Mouse (Mus musculus): ENCODE measurements around the gene Smok3a.
"Not testable (repeated sequence)": the region's sequence is repeated elsewhere in the genome, so short reads cannot be mapped to it uniquely, and the experiment has no call there.

The Smok3a gene

DNA sequence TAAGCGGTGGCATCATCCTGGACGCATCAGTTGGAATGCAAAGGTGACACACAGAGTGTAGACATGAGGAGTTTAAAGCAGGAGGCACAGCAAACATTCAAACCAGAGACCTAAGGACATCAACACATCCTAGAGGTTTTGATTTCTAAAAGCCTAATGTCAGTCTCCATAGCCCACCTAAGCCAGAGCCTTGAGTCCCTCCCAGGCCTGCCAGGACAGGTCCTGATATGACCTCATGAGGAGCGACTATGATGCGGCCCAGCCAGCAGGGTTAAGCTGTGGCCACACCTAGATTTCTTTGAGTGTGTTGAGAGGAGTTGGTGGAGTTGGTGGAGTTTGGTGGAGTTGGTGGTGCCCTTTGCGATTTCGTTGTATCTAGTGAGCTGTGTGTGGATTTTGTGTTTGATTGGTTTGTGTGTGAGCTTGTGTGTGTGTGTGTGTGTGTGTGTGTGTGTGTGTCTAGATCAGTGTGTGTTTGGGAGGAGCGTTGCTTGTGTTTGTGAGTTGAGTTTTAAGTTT lies at the start of gene Smok3a, which contains the start of gene Smok3b:
TSS of gene Smok3a (plus strand) at position 301 of the 519 bp plus-strand sequence.
TSS of gene Smok3b (plus strand) at position 469 of the 519 bp plus-strand sequence.
- not testable (repeated sequence) for H3K9me3 ChIP-seq (ENCODE audit: low read length); H3K4me3 ChIP-seq (replicated peaks; ENCODE audit: low read length); H3K27me3 ChIP-seq (ENCODE audit: insufficient read depth, low read length); H3K36me3 ChIP-seq (ENCODE audit: insufficient read depth, low read length); H3K4me1 ChIP-seq (replicated peaks; ENCODE audit: low read depth, low read length)

DNA sequence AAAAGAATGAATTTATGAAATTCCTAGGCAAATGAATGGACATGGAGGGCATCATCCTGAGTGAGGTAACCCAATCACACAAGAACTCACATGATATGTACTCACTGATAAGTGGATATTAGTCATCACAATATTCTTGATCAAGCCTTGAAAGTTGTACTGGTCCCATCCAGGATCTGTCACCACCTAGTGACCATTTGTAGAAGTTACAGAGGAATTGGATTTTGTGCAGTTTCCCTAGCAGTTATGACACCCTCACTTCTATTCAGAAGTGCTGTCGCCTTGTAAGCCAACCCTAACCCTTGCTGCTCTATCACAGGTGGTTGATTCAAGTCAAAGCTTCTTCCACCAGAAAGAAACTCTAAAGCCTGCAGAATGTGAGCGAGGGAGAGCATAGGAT lies 47.9 kb upstream of the Smok3a start:
- H3K27me3 ChIP-seq (ENCODE audit: insufficient read depth, low read length): 0 out of 2 replicates have a peak, but pooled peaks cover 2% of the 10 kb centered on the region
- H3K4me3 ChIP-seq (replicated peaks; ENCODE audit: low read length): no peak overlapping the region
- H3K36me3 ChIP-seq (ENCODE audit: insufficient read depth, low read length): no peaks in the 10 kb centered on the region
- no peak for TF ChIP-seq POU5F1 (IDR thresholded peaks at IDR 0.05; ENCODE audit: borderline replicate concordance, low read length)
- TF ChIP-seq CTCF (conservative IDR thresholded peaks at IDR 0.05; ENCODE audit: low read length): peak; percentile 48
- no peaks in the 10 kb centered on the region for H3K4me1 ChIP-seq (replicated peaks; ENCODE audit: low read depth, low read length)
- no peaks in the 10 kb centered on the region for H3K9me3 ChIP-seq (ENCODE audit: low read length)

DNA sequence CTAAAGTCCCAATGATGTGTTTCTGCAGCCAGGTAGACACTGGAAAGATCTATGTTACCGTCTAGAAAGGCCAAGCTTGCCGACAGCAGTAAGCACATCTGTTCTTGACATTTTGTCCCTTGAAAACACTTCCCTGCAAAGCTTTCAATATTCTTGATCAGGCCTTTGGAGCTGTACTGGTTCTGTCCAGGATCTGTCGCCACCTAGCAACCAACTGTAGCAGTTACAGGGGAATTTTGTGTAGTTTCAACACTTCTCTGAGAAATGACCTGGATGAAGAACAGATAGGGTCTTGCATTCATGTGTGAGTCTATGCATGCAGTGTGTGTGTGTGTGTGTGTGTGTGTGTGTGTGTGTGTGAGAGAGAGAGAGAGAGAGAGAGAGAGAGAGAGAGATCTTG lies 47.3 kb upstream of the Smok3a start:
- Histone ChIP-seq H3K4me1 (replicated peaks; ENCODE audit: low read depth, low read length) (no peaks in the 10 kb centered on the region), H3K36me3 (ENCODE audit: insufficient read depth, low read length) (no peaks in the 10 kb centered on the region), H3K27me3 (ENCODE audit: insufficient read depth, low read length) (0 out of 2 replicates have a peak, but pooled peaks cover 2% of the 10 kb centered on the region), H3K9me3 (ENCODE audit: low read length) (no peaks in the 10 kb centered on the region), H3K4me3 (replicated peaks; ENCODE audit: low read length) (no peak overlapping the region)
- TF ChIP-seq CTCF (conservative IDR thresholded peaks at IDR 0.05; ENCODE audit: low read length) (peak; percentile 55), NANOG (IDR thresholded peaks at IDR 0.05; ENCODE audit: borderline replicate concordance, low read length) (no peak)

DNA sequence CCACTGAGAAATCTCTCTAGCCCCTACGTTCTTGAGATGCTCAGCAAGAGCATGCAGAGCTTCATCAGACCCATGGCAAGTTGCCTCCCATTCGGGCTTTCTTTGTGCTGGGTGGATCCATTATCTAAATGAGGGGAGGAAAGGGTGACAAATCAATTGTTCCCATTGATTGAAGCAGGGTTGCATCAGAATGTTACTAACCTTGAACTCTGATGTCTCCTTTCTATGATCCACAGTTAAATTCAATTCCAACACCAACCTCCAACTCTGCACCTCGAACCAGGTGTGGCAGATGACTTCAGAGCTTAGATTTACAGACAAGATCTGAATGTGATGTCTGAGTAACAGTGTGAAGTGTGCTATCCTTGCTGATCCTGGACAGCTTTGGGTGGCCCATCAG lies 46.3 kb upstream of the Smok3a start:
- Histone ChIP-seq H3K27me3 (ENCODE audit: insufficient read depth, low read length) (0 out of 2 replicates have a peak, but pooled peaks cover 2% of the 10 kb centered on the region), H3K36me3 (ENCODE audit: insufficient read depth, low read length) (no peaks in the 10 kb centered on the region), H3K9me3 (ENCODE audit: low read length) (no peaks in the 10 kb centered on the region), H3K4me1 (replicated peaks; ENCODE audit: low read depth, low read length) (no peaks in the 10 kb centered on the region), H3K4me3 (replicated peaks; ENCODE audit: low read length) (no peak overlapping the region)
- TF ChIP-seq NANOG (IDR thresholded peaks at IDR 0.05; ENCODE audit: borderline replicate concordance, low read length) (no peak), CTCF (conservative IDR thresholded peaks at IDR 0.05; ENCODE audit: low read length) (no peak), POU5F1 (IDR thresholded peaks at IDR 0.05; ENCODE audit: borderline replicate concordance, low read length) (no peak)

DNA sequence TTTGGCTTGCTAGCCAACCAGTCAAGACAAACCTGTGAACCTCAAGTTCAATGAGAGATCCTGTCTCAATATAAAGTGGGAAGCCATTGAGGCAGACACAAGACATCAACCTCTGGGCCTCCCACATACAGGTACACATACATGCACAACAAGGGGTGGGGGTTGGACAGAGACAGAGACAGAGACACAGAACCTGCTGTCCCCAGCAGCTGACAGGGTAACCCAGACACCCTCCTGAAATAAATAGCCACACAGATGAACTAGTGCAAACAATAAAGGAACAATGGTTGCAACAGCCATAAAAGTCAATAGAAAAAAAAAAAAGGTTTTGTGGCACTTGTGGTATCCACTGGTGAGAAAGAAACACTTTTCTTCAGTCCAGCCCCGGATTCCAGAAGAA lies 45.6 kb upstream of the Smok3a start:
- Histone ChIP-seq H3K36me3 (ENCODE audit: insufficient read depth, low read length) (no peaks in the 10 kb centered on the region), H3K27me3 (ENCODE audit: insufficient read depth, low read length) (0 out of 2 replicates have a peak, but pooled peaks cover 2% of the 10 kb centered on the region), H3K4me1 (replicated peaks; ENCODE audit: low read depth, low read length) (no peaks in the 10 kb centered on the region), H3K9me3 (ENCODE audit: low read length) (no peaks in the 10 kb centered on the region), H3K4me3 (replicated peaks; ENCODE audit: low read length) (no peak overlapping the region)
- TF ChIP-seq POU5F1 (IDR thresholded peaks at IDR 0.05; ENCODE audit: borderline replicate concordance, low read length) (no peak), CTCF (conservative IDR thresholded peaks at IDR 0.05; ENCODE audit: low read length) (no peak), NANOG (IDR thresholded peaks at IDR 0.05; ENCODE audit: borderline replicate concordance, low read length) (no peak)

DNA sequence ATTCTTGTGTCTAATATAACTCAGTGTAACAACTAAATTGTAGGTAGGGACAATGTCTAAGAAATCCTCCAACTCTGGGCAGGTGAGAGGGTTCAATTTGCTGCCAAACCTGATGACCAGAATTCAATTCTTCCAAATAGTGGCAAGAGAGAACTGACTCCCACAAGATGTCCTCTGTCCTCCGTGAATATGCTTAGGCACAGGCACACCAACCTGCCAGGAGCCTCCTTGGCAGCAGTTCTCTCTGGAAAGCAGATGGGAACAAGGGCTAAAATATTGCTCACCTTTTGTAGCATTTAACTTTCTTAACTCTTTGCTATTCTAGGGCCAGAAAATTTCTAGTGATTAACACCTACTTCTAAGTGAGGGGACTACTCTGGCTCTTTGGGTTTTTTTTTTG lies 43.8 kb upstream of the Smok3a start:
- H3K9me3 ChIP-seq (ENCODE audit: low read length): no peaks in the 10 kb centered on the region
- H3K27me3 ChIP-seq (ENCODE audit: insufficient read depth, low read length): 0 out of 2 replicates have a peak, but pooled peaks cover 7% of the 10 kb centered on the region
- no peaks in the 10 kb centered on the region for H3K4me1 ChIP-seq (replicated peaks; ENCODE audit: low read depth, low read length)
- no peaks in the 10 kb centered on the region for H3K36me3 ChIP-seq (ENCODE audit: insufficient read depth, low read length)
- no peak overlapping the region for H3K4me3 ChIP-seq (replicated peaks; ENCODE audit: low read length)
- TF ChIP-seq POU5F1 (IDR thresholded peaks at IDR 0.05; ENCODE audit: borderline replicate concordance, low read length) (no peak), NANOG (IDR thresholded peaks at IDR 0.05; ENCODE audit: borderline replicate concordance, low read length) (no peak), CTCF (conservative IDR thresholded peaks at IDR 0.05; ENCODE audit: low read length) (no peak)

DNA sequence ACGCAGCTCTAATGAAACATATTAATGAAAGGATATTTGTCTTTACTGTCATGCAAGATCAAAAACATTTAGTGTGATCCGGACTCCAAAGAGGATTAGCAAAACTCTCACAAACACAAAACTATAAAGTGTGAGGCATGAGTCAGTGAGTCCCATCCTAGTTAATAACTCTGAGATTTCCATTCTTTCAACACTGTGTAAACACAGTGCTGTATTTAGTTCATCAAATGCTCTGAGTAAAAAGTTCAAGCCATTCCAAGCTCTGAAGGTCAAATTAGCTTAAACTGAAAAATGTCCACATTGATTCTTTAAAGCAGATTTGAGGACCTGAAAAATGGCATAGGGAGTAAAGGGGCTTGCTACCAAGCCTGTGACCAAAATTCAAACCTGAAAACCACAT lies 42.0 kb upstream of the Smok3a start:
- H3K4me1 ChIP-seq (replicated peaks; ENCODE audit: low read depth, low read length): no peaks in the 10 kb centered on the region
- H3K27me3 ChIP-seq (ENCODE audit: insufficient read depth, low read length): 0 out of 2 replicates have a peak, but pooled peaks cover 7% of the 10 kb centered on the region
- no peak overlapping the region for H3K4me3 ChIP-seq (replicated peaks; ENCODE audit: low read length)
- H3K9me3 ChIP-seq (ENCODE audit: low read length): no peaks in the 10 kb centered on the region
- TF ChIP-seq NANOG (IDR thresholded peaks at IDR 0.05; ENCODE audit: borderline replicate concordance, low read length): no peak
- TF ChIP-seq POU5F1 (IDR thresholded peaks at IDR 0.05; ENCODE audit: borderline replicate concordance, low read length): no peak
- no peak for TF ChIP-seq CTCF (conservative IDR thresholded peaks at IDR 0.05; ENCODE audit: low read length)
- no peaks in the 10 kb centered on the region for H3K36me3 ChIP-seq (ENCODE audit: insufficient read depth, low read length)

DNA sequence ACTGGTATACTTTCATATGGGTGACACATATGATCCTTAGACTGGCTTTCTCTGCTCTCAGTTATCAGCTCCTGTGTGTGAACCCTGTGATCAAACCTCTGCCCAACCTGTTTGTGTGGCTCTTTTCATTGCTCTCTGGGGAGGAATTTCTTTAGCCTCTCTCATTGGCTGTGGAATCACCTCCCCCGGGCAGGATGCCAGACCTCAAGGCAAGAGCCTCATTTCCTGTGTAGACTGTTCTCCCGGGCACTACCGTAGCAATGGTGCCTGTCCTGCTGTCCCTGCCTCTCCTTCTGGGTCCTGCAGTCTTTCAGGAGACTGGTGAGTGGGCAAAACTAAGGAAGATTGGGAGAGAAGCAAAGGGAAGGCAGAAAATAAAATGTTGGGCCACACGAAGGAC lies 39.8 kb upstream of the Smok3a start, which contains the start of gene Azgp1:
TSS of gene Azgp1 (plus strand) at position 221 of the 400 bp plus-strand sequence.
- no peaks in the 10 kb centered on the region for H3K9me3 ChIP-seq (ENCODE audit: low read length)
- TF ChIP-seq CTCF (conservative IDR thresholded peaks at IDR 0.05; ENCODE audit: low read length) (no peak), POU5F1 (IDR thresholded peaks at IDR 0.05; ENCODE audit: borderline replicate concordance, low read length) (no peak), NANOG (IDR thresholded peaks at IDR 0.05; ENCODE audit: borderline replicate concordance, low read length) (no peak)
- H3K27me3 ChIP-seq (ENCODE audit: insufficient read depth, low read length): peaks cover 7% of the 10 kb centered on the region; the same call in 1 of the 2 replicates
- no peak within 1 kb of the TSS for H3K4me3 ChIP-seq (replicated peaks; ENCODE audit: low read length)
- no peaks in the 10 kb centered on the region for H3K4me1 ChIP-seq (replicated peaks; ENCODE audit: low read depth, low read length)
- H3K36me3 ChIP-seq (ENCODE audit: insufficient read depth, low read length): no peaks in the 10 kb centered on the region

DNA sequence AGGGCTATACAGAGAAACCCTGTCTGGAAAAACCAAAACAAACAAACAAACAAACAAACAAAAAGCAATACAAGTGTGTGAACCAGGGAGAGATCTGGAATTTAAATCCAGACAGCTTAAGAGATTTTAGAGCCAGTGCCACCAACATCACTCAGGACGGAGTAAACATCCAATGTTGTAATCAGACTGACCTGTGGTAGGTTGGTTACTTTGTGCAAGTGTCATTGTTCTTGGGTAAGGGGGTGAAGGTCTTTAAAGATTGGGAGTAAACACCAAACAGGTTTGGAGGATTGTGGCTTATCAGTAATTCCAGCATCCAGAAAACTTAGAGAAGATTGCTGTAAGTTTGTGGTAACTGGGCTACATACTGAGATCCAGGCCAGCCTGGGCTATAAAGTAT lies 34.7 kb upstream of the Smok3a start:
- Histone ChIP-seq H3K9me3 (ENCODE audit: low read length) (peaks cover 3% of the 10 kb centered on the region), H3K4me3 (replicated peaks; ENCODE audit: low read length) (no peak overlapping the region), H3K36me3 (ENCODE audit: insufficient read depth, low read length) (no peaks in the 10 kb centered on the region), H3K4me1 (replicated peaks; ENCODE audit: low read depth, low read length) (peaks cover 8% of the 10 kb centered on the region; the same call in 1 of the 2 replicates), H3K27me3 (ENCODE audit: insufficient read depth, low read length) (peaks cover 7% of the 10 kb centered on the region; the same call in 1 of the 2 replicates)
- no peak for TF ChIP-seq CTCF (conservative IDR thresholded peaks at IDR 0.05; ENCODE audit: low read length)
- TF ChIP-seq POU5F1 (IDR thresholded peaks at IDR 0.05; ENCODE audit: borderline replicate concordance, low read length): no peak
- no peak for TF ChIP-seq NANOG (IDR thresholded peaks at IDR 0.05; ENCODE audit: borderline replicate concordance, low read length)

All from E14TG2a.4 (cell line).